Comparison of ENCODE assay signal across 16 mouse cellular contexts in genomic region chr3:88228906-88229305, GRCm38 (mm10). TPM values are rescaled to one million over a fixed set of nuclear protein-coding genes. Genes with fewer than 3 reads are reported as not detected.
DNase-seq lines count a peak whose midpoint lies in the region; ATAC-seq lines count a peak whose summit lies in the region.
"Had no signal": no experiment of that assay in that cellular context is flagged by ENCODE, and none has a peak within 500 bp of the region (broad histone marks: within the 10 kb centered on the region; RNA-seq: fewer than 3 reads in every experiment).

No protein-coding gene starts in this region.

- no peak overlapping the region for H3K4me3 ChIP-seq in midbrain, embryonic 13.5 days (replicated peaks)
- no peak overlapping the region for H3K4me3 ChIP-seq in midbrain, embryonic 10.5 days
- 0 out of 2 replicates have a peak overlapping the region, but pooled peaks have one; percentile 0 for H3K4me3 ChIP-seq in hindbrain, embryonic 13.5 days
- no peak overlapping the region for H3K4me3 ChIP-seq in neural tube, embryonic 15.5 days (replicated peaks)
- H3K4me3 ChIP-seq: embryonic facial prominence, embryonic 13.5 days; gastrocnemius, adult 2 months; liver, embryonic 15.5 days; megakaryocyte, embryonic 14.5 days; stomach, embryonic 15.5 days had no signal

- peaks cover 60% of the 10 kb centered on the region for H3K36me3 ChIP-seq in midbrain, embryonic 13.5 days
- no peaks in the 10 kb centered on the region; the same call in 1 of the 2 replicates for H3K36me3 ChIP-seq in midbrain, embryonic 10.5 days
- H3K36me3 ChIP-seq in hindbrain, embryonic 13.5 days = peaks cover 61% of the 10 kb centered on the region
- H3K36me3 ChIP-seq in neural tube, embryonic 15.5 days = peaks cover 45% of the 10 kb centered on the region
- H3K36me3 ChIP-seq: embryonic facial prominence, embryonic 13.5 days; liver, embryonic 15.5 days; stomach, embryonic 15.5 days had no signal

- 41% methylated on average over 4 of the region's 4 CpGs for WGBS in midbrain, embryonic 13.5 days
- 63% methylated on average over 4 of the region's 4 CpGs for WGBS in midbrain, embryonic 10.5 days
- WGBS in hindbrain, embryonic 13.5 days = 44% methylated on average over 4 of the region's 4 CpGs
- WGBS in neural tube, embryonic 15.5 days = 38% methylated on average over 4 of the region's 4 CpGs

- no peaks in the 10 kb centered on the region for H3K9me3 ChIP-seq in midbrain, embryonic 13.5 days
- H3K9me3 ChIP-seq in midbrain, embryonic 10.5 days (replicated peaks) = no peaks in the 10 kb centered on the region
- H3K9me3 ChIP-seq in hindbrain, embryonic 13.5 days = no peaks in the 10 kb centered on the region
- H3K9me3 ChIP-seq in neural tube, embryonic 15.5 days (replicated peaks) = no peaks in the 10 kb centered on the region
- H3K9me3 ChIP-seq: embryonic facial prominence, embryonic 13.5 days; liver, embryonic 15.5 days; megakaryocyte, embryonic 14.5 days; stomach, embryonic 15.5 days had no signal

- H3K27ac ChIP-seq in midbrain, embryonic 13.5 days = peak overlapping the region; percentile 96
- no peak overlapping the region for H3K27ac ChIP-seq in midbrain, embryonic 10.5 days (replicated peaks)
- H3K27ac ChIP-seq in hindbrain, embryonic 13.5 days = peak overlapping the region; percentile 99
- peak overlapping the region; percentile 98 for H3K27ac ChIP-seq in neural tube, embryonic 15.5 days (replicated peaks)
- H3K27ac ChIP-seq: embryonic facial prominence, embryonic 13.5 days; gastrocnemius, adult 2 months; liver, embryonic 15.5 days; stomach, embryonic 15.5 days had no signal

- H3K27me3 ChIP-seq in midbrain, embryonic 13.5 days = peaks cover 34% of the 10 kb centered on the region
- peaks cover 100% of the 10 kb centered on the region for H3K27me3 ChIP-seq in midbrain, embryonic 10.5 days (ENCODE audit: low read depth, poor library complexity, severe bottlenecking)
- no peaks in the 10 kb centered on the region for H3K27me3 ChIP-seq in hindbrain, embryonic 13.5 days
- no peaks in the 10 kb centered on the region for H3K27me3 ChIP-seq in neural tube, embryonic 15.5 days (replicated peaks)

- peak; percentile 22 for DNase-seq in gastrocnemius, postnatal 25 days
- no peak for DNase-seq in gastrocnemius, postnatal 4 days (ENCODE audit: low spot score in 2 of 2)
- no peak for DNase-seq in midbrain, embryonic 10.5 days (ENCODE audit: low spot score)
- DNase-seq in urinary bladder, adult 2 months (ENCODE audit: low spot score) = no peak
- DNase-seq: gastrocnemius, adult 2 months; retina, postnatal 1 day had no signal

- no peak overlapping the region for H3K4me2 ChIP-seq in midbrain, embryonic 13.5 days (replicated peaks)
- peak overlapping the region; percentile 23 for H3K4me2 ChIP-seq in hindbrain, embryonic 13.5 days
- peak overlapping the region; percentile 3; the same call in 1 of the 2 replicates for H3K4me2 ChIP-seq in neural tube, embryonic 15.5 days
- H3K4me2 ChIP-seq: embryonic facial prominence, embryonic 13.5 days; liver, embryonic 15.5 days; stomach, embryonic 15.5 days had no signal

- peaks cover 98% of the 10 kb centered on the region for H3K4me1 ChIP-seq in midbrain, embryonic 13.5 days (replicated peaks)
- peaks cover 40% of the 10 kb centered on the region for H3K4me1 ChIP-seq in midbrain, embryonic 10.5 days
- peaks cover 99% of the 10 kb centered on the region for H3K4me1 ChIP-seq in hindbrain, embryonic 13.5 days (replicated peaks)
- H3K4me1 ChIP-seq in neural tube, embryonic 15.5 days = peaks cover 85% of the 10 kb centered on the region
- H3K4me1 ChIP-seq: embryonic facial prominence, embryonic 13.5 days; liver, embryonic 15.5 days; stomach, embryonic 15.5 days had no signal

- H3K9ac ChIP-seq in midbrain, embryonic 13.5 days (replicated peaks) = peak overlapping the region; percentile 34; the same call in 1 of the 2 replicates
- peak overlapping the region; percentile 65 for H3K9ac ChIP-seq in hindbrain, embryonic 13.5 days
- H3K9ac ChIP-seq in neural tube, embryonic 15.5 days (replicated peaks) = no peak overlapping the region; the same call in 1 of the 2 replicates
- H3K9ac ChIP-seq: embryonic facial prominence, embryonic 13.5 days; liver, embryonic 15.5 days; stomach, embryonic 15.5 days had no signal

- ATAC-seq in midbrain, embryonic 13.5 days = no peak
- ATAC-seq in hindbrain, embryonic 13.5 days (ENCODE audit: low FRiP score) = no peak
- ATAC-seq in neural tube, embryonic 15.5 days (ENCODE audit: low FRiP score) = no peak
- ATAC-seq in megakaryocyte, adult 5-6 weeks (ENCODE audit: poor library complexity, severe bottlenecking) = no peak
- ATAC-seq: inflammation-experienced regulatory T-cells, adult 6 months; Patski had no signal

RNA-seq across cellular contexts. Expression of gene Rhbg, which starts 25.6 kb away (rescaled TPM):
- not detected for total RNA-seq in gastrocnemius, postnatal 25 days (2021)
- under 1 TPM in 1 of 2 experiments, not detected in 1; 0.16 TPM for total RNA-seq in gastrocnemius, postnatal 4 days (2021)
- 0.12 TPM in 1 of 2 replicates, not detected in the other for polyA plus RNA-seq in midbrain, embryonic 13.5 days (2015; fragmentation: Nextera tagmentation; extraction: Ambion mirVana)
- polyA plus RNA-seq in midbrain, embryonic 10.5 days (2016; fragmentation: Nextera tagmentation; extraction: Ambion mirVana) = not detected in 2 replicates
- 0.22 and 0.32 TPM in 2 replicates for polyA plus RNA-seq in hindbrain, embryonic 13.5 days (2015; fragmentation: Nextera tagmentation; extraction: Ambion mirVana)
- 0.78 and 0.83 TPM in 2 replicates for polyA plus RNA-seq in neural tube, embryonic 15.5 days (2015; fragmentation: Nextera tagmentation; extraction: Ambion mirVana)
- not detected in 2 replicates for total RNA-seq in megakaryocyte, adult 5-6 weeks (2015)
- not detected in 2 replicates for total RNA-seq in megakaryocyte, adult 5-6 weeks (2017)
- polyA plus RNA-seq in urinary bladder, adult 2 months (2012; rRNA removed) = 3.9 and 4.8 TPM in 2 replicates
- total RNA-seq: gastrocnemius, adult 2 months had no signal
- polyA plus RNA-seq: inflammation-experienced regulatory T-cells, adult 6 months; Patski had no signal

RNA-seq across cellular contexts. Expression of gene Gm38392, which starts 58.1 kb away (rescaled TPM):
- total RNA-seq in gastrocnemius, postnatal 25 days (2021) = under 1 TPM; 0.51 to 0.69 TPM
- total RNA-seq in gastrocnemius, postnatal 4 days (2021) = under 1 TPM; 0.26 to 0.59 TPM
- 0.16 TPM in 1 of 2 replicates, not detected in the other for polyA plus RNA-seq in midbrain, embryonic 13.5 days (2015; fragmentation: Nextera tagmentation; extraction: Ambion mirVana)
- 0.14 TPM in 1 of 2 replicates, not detected in the other for polyA plus RNA-seq in midbrain, embryonic 10.5 days (2016; fragmentation: Nextera tagmentation; extraction: Ambion mirVana)
- polyA plus RNA-seq in hindbrain, embryonic 13.5 days (2015; fragmentation: Nextera tagmentation; extraction: Ambion mirVana) = 0.29 and 0.70 TPM in 2 replicates
- polyA plus RNA-seq in neural tube, embryonic 15.5 days (2015; fragmentation: Nextera tagmentation; extraction: Ambion mirVana) = 0.26 TPM in 1 of 2 replicates, not detected in the other
- total RNA-seq in megakaryocyte, adult 5-6 weeks (2015) = not detected in 2 replicates
- total RNA-seq in megakaryocyte, adult 5-6 weeks (2017) = not detected in 2 replicates
- polyA plus RNA-seq in urinary bladder, adult 2 months (2012; rRNA removed) = 0.15 and 0.34 TPM in 2 replicates
- polyA plus RNA-seq: inflammation-experienced regulatory T-cells, adult 6 months had no signal
